ENCODE assay signal across 21 mouse cellular contexts in the genomic region with DNA sequence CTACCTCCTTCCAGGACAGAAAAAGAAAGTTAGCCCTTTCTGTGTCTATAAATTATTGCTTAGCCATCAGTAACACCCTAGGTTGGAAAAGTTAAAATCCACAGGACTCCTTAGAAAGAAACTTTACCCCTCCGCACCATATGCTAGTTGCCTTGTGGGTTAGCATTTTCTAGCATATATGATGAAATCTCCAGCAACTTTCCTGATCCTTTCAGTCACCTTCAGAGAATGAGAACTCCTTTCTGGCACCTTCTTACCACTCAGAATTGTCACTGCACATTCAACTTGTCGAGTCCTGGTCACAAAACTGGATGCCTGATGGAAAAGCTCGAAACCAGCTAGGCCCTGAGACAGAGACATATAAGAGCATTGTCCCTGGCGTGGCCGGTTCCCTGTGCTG. TPM values are rescaled to one million over a fixed set of nuclear protein-coding genes. Genes with fewer than 3 reads are reported as not detected.
"Had no signal": no experiment of that assay in that cellular context is flagged by ENCODE, and none has a peak within 500 bp of the region (broad histone marks: within the 10 kb centered on the region; RNA-seq: fewer than 3 reads in every experiment).

No protein-coding gene starts in this region.

- H3K27me3 ChIP-seq: megakaryocyte, embryonic 14.5 days; midbrain, embryonic 12.5 days; neural tube, embryonic 13.5 days; neural tube, embryonic 15.5 days had no signal

- H3K36me3 ChIP-seq: midbrain, embryonic 12.5 days; neural tube, embryonic 13.5 days; neural tube, embryonic 15.5 days had no signal

- DNase-seq: lung, adult 18-20 months; lung, embryonic 14.5 days; lung, postnatal 10 days; lung, postnatal 36 days; midbrain, embryonic 14.5 days; retina, postnatal 1 day; right cerebral cortex, adult 18-20 months; right cerebral cortex, postnatal 25 days; right cerebral cortex, postnatal 4 days; spleen, adult 18-20 months; thymus, adult 18-20 months; thymus, postnatal 14 days; thymus, postnatal 36 days had no signal

- H3K4me2 ChIP-seq: lung, embryonic 14.5 days; midbrain, embryonic 12.5 days; neural tube, embryonic 13.5 days; neural tube, embryonic 15.5 days had no signal

- H3K9me3 ChIP-seq: midbrain, embryonic 12.5 days; neural tube, embryonic 13.5 days; neural tube, embryonic 15.5 days had no signal

- H3K27ac ChIP-seq: macrophage; midbrain, embryonic 12.5 days; neural tube, embryonic 13.5 days had no signal

- ATAC-seq: midbrain, embryonic 16.5 days had no signal

- H3K4me1 ChIP-seq: megakaryocyte, embryonic 14.5 days; midbrain, embryonic 12.5 days had no signal

- H3K9ac ChIP-seq: lung, embryonic 14.5 days; midbrain, embryonic 12.5 days; neural tube, embryonic 13.5 days; neural tube, embryonic 15.5 days had no signal

- H3K4me3 ChIP-seq: megakaryocyte, embryonic 14.5 days; midbrain, embryonic 12.5 days; neural tube, embryonic 13.5 days; neural tube, embryonic 15.5 days had no signal

RNA-seq across cellular contexts. Expression of gene Glrb, which starts 19.1 kb away (rescaled TPM):
- total RNA-seq: megakaryocyte progenitor cell, adult 5-6 weeks; monocyte, adult 5-6 weeks had no signal
- polyA plus RNA-seq: macrophage had no signal
